Mouse (Mus musculus): ENCODE results near the gene Tnfaip8l1.

DNA sequence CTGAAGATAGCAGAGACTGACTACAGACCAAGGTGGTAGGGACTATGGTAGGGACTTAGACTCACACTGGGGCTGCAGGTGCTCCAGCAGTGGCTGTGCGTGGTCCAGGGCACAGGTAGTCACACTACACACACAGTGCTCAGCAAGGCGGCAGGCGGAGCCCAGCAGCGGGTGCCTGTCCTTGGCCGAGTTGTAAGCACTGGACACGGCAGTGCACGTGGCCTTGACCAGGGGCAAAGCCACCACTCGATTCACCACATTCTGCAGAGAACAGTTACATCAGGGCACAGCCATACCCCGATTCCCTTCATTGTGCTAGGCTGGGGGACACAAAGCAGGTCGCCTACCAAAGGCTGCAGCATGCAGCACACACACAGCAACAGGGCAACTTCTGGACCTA, 46.1 kb upstream of the Tnfaip8l1 start:
- TF ChIP-seq CTCF (IDR thresholded peaks at IDR 0.05; ENCODE audit: insufficient read depth, low read length) (no peak), POLR2A (IDR thresholded peaks at IDR 0.05; ENCODE audit: borderline replicate concordance, extremely low read depth, low read depth, low read length) (no peak)

Measured in lung, adult 2 months (tissue).